Mouse (Mus musculus) cerebellum, adult 9-10 months (tissue): ENCODE measurements around the gene Lurap1.
A peak's percentile ranks its signal among the peaks of the same experiment; 100 is the strongest.

Experiments
- DNase-seq: peaks from one replicate; pipeline ENCODE4 v3.0.0; 2022

Lurap1 gene

DNA sequence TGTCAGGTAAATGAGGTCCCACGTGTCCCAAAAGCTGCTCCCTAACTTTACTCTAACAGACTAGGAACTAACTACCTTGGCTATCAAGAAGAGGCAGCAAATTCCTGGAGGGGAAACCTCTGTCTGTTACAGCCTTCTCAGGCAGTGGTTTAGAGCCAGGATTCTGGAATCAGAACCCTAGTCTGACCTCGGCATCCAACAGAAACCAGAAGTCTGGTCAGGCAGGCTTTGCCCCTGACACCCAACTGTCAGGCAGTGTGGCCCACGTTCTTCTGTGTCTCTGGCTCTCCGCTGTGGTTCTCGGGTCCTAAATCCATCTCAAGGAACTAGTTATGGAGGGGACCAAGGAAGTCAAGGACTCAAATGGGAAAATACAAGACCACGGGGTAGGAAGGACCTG, at the start of gene Lurap1:
Lurap1 (minus strand) TSS at position 101 of the 400 bp plus-strand sequence.
- DNase-seq, result no peak

DNA sequence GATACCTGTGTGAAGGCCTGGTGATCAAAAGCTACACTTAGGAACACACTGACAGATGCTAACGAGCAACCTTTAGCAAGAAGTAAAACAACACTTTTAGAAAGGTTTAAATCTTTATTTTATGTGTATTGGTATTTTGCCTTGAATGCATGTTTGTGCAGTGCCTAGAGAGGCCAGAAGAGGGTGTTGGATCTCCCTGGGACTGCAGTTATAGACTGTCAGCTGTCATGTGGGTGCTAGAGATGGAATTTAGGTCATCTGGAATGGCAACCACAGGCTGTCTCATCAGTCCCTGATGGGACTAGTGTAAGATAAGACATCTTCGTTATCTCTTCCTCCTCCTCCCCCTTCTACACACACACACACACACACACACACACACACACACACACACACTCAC, 47.3 kb upstream of the Lurap1 start:
- peak; percentile 65 for DNase-seq

DNA sequence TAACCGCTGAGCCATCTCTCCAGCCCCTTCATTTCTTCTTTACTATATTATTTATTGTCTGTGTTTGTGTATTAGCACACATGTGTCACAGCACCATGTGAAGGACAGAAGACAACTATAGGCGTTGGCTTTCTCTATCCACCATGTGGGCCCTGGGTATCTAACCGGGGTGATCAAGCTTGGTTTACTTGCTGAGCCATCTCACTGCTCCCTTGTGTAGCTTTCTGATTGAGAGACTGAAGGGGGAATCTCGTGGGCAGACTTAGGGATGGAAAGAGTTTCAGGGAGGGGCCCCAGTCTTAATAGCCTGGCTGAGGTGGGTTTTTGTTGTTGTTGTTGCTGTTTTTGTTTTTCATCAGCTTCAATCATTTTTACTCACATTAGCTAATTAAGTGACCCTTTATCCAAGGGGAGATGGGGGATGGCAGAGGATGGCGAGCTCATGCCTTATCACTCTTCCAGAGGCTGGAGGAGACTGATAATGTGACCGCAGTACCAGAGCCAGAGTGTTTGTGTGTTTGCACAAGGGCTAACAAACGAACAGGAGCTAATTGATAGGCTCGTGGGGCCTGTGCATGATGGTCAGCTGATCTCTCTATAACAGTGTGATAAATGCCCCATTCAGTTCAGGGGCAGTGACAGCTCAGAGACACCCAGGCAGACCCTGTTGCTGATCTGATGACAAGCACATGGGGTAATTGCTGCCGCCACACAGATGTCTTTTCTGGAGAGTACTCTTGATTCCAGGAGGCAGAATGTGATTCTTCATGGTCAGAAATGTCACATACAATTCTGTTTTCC, 42.6 kb upstream of the Lurap1 start:
- DNase-seq, result no peak

DNA sequence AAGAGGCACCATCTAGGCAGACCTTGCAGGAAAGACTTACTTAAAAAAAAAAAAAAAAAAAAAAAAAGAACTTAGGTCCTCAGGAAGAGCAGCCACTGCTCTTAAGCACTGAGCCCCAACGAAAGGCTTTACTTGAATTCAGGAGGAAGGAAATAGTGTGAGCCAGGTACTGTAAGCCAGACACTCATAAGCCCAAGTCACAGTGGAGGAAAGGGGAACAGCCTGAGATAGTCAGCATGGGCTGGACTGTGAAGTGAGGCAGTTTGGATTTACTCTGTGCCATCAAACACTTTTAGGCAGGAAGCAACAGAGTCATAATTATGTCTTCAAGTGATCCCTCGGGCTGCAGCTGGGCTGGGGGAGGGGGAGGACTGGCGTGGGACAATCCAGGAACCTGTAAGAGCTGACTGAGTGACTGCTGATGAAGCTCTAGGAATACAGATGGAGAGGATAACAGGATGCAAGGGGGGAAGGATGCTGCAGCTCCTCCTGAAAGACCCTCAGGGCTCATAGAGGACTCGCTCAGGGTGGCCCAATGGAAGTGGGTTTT, 41.2 kb upstream of the Lurap1 start:
- DNase-seq, result no peak

DNA sequence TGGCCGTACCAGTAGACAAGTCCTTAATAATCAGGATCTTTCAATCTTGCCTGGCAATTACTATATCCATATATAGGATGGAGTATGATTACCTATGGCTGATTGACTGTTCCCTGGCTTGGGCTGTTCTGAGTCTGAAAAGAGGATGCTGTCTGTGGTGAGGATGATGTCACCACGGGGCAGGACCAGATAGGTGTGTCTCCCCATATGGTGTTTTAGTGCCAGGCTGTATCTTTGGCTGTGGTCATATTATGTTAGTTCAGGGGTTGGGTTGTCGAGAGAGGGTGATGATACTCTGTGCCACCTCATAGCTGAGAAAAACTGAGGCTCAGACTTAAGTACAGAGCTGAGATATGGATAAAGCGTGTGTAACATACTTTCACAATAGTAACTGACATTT, 33.9 kb upstream of the Lurap1 start:
- no peak for DNase-seq

DNA sequence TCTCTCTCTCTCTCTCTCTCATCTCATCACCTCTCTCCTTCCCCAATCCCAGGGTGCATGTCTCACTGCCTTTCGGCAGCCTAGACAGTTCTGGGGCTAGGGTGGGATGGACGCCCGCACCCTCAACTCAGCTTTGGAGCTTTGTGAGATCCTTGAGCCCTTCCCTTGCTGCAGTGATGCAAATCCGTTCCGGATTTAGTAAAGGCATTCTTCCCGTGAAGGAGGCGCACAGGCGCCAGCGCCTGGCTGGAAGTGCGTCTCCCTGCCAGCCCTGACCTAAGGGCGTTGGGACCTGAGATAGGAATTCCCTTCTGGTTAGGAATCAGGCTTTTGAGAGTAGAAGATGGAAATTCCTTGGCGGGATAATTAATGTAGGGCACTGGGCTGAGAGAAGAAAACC, 31.6 kb upstream of the Lurap1 start:
- peak; percentile 76 for DNase-seq

DNA sequence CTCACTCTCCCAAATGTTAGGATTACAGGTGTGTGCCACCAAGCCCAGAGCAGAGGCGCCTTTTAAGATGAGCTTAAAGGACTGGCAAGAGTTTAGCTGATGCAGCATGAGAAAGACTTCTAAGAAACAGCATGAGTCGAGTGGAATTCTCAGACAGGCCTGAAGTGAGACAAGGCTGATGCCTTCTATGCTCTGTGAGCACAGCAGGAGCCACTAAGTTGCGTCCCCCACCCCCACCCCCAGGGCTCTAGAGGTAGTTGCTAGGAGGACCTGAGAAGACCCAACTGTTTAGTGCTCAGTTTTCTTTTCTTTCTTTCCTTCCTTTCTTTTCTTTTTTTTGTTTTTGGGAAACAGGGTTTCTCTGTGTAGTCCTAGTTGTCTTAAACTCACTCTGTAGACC, 30.9 kb upstream of the Lurap1 start:
- DNase-seq, result no peak

DNA sequence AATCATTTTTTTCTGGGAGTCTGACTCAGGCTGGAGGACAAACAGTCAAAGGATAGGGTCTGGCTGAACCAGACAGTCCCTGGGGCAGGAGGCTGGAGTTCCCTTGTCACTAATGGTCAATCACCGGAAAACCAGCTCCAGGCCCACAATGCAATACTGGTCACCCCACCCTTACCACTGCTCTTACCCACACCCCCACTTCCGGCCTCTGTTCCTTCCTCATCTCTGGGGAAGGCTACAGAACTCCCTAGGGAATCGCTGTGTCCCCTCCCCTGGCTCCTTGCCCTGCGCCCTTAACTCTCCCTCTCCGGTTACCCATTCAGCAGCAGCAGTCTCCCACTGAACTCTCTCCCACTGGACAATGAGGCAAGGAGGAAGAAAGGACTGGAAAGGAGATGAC, 26.0 kb upstream of the Lurap1 start:
- peak; percentile 86 for DNase-seq

DNA sequence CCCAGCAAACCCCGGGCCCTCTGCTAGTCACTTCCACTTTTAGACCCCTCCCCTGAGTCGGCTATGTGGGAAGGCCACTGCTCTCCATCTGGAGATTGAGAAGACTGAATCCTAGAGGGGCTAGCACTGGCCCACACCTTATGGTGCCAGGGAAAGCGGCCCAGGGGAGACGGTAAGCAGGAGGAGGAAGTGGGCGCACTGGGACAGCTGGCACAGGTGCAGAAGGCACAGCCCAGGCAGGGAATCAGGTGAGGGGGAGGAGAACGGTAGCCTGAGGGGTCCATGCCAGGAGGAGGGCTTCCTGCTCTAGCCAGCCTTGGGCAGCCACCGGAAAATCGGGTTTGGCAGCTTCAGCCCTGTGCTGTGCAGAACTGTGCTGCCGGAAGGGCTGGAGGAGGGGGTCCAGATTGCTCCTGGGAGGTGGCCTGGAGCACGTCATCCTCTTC, 25.4 kb upstream of the Lurap1 start:
- DNase-seq, result peak; percentile 98

DNA sequence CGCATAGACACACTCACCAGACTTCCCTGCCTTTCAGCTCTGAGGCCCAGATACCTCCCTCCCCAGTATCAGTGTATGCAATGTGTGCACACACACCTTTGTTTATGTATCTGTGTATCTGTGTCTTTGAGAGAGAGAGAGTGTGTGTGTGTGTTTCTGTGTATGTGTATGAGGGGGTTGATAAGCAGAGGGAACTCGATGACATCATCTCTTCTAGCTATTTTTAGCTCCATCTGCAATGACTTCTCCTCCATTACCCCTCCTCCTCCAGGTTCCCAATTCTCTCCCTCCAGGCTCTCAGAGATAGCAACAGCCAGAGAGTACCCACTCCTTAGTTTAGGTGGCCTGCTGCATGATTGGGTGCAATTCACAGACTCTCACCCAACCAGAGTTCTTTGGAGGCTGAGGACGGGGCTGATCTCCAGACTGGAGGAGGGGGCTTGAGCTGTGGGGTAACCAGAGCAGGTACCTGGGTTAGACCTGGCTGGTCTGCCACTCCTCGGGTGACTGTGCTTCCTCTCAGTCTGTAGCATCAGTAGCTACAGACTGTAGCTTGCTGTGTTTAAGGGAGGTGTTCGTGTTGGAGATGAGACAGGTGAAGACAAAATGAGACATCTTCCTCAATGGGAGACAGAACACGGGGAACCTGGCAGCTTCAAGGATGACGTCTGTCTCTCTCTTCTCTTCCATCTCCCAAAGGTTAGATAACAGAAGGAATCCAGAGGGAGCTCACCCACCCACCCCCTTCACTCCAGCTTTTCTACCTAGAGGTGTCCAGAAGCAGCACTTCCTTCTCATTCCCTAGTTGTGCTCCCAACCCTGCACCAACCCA, 24.8 kb upstream of the Lurap1 start:
- DNase-seq, result peak; percentile 94

DNA sequence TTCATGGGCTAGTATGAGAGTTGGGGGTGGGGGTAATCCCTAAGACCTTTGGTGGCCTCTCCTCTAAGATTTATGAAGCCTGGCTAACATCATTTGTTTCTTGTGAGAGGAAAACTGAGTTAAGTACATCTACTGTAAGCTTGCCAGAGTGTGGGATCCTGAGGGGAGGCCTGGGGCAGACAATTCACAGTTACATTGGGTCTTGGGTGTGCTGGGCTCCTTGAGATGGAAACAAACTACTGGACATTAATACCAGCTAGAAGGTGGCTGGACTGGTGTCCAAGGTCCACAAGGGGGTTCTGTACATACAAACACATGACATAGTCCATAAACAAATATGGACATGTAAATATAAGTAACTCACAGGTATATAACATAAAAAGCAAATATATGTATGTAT, 24.0 kb upstream of the Lurap1 start:
- no peak for DNase-seq

DNA sequence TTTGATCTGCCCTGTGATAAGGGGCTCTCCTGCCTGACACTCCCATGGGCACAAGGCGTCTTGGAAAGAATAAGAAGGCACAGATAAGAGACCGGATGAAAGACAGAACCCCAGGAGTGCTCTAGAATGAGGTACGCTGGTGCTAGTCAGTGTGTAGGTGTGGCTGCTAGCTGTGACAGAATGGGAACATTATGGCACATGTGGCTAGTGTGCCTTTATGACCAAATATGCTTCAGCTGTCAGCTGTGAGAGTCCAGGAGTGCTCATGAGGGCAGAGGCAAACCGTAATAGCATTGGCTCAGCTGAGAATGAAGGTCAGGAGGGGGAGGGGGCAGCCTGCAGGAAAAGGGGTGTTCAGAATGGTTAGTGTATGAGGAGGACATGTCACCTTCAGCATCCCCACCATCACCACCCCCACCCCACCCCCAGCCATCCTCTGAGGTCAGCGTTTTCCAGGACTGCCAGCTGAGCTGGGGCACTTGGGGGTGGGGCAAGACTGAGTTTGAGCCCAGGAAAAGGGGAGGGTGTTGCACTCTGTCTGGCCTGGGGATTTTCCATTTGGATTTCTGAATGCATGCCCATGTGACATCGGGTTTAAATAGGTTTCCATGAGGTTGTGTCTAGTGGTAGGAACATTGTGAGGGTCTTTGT, 23.5 kb upstream of the Lurap1 start:
- DNase-seq, result peak; percentile 92

DNA sequence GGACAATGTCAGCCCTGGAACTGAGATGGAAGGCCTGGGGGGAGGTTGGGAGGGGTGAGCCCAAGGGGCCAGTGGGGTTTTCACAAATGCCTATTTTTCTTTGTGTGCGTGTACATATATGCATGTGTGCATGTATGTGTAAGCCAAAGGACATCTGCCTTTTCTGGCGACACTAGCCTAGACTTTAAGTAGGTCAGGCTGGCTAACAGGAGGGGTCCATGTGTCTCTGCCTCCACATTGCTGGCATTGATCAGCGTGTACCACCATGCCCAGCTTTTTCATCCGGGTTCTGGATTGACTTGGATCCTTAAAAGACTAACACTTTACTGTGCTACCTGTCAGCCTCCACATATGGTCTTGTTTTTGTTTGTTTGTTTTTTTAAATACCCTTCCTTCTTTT, 22.6 kb upstream of the Lurap1 start:
- DNase-seq, result peak; percentile 67

DNA sequence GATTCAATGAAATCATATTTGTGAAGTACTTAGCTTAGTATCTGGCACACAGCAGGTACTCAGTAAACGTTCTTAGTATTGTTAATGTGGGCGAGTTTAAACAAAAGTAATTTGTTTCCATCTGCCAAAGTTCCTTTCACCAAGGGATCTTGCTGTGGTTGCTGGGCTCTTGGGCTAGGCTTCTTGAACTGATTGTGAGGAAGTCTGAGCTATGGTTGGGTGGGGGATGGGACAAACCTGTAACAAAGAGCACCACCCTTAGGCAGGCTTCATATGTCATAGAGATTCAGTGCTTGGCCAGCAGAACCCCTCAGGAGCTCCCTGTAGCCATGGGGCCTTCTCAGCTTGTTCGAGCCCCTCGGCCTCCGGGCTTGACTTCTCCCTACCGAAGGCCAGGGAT, 21.9 kb upstream of the Lurap1 start, which contains the start of the genes 1700042G07Rik and Gm49337:
1700042G07Rik (plus strand) TSS at position 301 of the 400 bp plus-strand sequence.
Gm49337 (plus strand) TSS at position 313 of the 400 bp plus-strand sequence.
- no peak for DNase-seq

DNA sequence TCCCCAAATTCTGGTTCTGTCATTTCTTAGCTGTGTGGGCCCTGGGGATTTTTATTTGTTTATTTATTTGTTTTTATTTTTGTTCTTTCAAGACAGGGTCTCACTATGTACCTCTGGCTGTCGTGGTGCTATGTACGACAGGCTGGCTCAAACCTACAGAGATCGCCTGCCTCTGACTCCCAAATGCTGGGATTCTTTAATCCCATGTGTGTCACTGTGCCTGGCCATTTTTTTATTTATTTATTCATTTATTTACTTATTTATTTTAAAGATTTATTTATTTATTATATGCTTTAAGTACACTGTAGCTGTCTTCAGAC, 18.2 kb upstream of the Lurap1 start:
- no peak for DNase-seq

DNA sequence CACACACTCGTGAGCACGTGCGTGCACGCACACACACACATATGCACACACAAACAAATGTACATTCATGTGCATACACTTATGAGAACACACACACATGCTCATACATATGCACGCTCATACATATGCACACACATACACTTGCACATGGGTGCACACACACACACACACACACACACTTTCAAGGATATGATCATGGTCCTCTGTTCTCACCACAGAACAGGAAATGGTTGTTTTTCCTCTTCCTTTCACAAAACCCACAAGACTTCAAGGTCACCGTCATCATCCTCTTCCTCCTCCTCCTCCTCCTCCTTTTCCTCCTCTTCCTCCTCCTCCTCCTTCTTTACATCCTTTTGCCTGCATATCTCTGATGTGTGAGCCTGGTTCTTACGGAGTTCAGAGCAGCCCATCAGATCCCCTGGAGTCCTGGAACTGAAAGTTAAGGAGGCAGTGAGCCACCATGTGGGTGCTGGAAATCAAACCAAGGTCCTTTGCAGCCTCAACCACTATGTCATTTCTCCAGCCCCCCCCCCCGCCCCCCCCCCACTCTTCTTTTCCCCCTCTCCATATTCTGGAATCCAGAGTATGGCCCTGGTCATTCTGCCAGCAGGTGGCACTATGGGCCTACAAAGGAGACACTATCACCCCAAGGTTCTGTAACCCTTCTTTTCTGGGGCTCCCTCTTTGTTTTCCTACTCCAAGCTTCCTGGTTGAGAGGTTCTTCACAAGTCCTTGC, 17.6 kb upstream of the Lurap1 start:
- peak; percentile 91 for DNase-seq

DNA sequence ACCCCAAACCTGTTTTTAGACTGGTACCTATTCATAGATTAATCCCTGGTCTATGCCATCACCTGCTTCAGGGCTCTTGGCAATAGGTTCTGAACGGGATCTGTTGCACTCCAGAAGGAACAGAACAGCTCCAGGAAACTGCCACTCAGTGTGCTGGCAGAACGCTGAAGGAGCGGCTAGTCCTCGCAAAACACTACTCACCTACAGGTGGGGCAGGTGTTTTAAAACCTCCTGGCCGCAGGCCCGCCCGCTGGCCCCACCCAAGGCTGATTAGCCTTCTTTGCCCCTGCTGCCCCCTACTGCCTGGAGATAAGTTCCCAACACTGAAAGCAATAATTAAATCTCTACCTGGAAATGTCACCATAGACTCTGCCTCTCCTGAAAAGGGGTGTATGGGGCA, 16.3 kb upstream of the Lurap1 start, which contains the start of gene Tspan1:
Tspan1 (minus strand) TSS at position 198 of the 400 bp plus-strand sequence.
- DNase-seq, result no peak

DNA sequence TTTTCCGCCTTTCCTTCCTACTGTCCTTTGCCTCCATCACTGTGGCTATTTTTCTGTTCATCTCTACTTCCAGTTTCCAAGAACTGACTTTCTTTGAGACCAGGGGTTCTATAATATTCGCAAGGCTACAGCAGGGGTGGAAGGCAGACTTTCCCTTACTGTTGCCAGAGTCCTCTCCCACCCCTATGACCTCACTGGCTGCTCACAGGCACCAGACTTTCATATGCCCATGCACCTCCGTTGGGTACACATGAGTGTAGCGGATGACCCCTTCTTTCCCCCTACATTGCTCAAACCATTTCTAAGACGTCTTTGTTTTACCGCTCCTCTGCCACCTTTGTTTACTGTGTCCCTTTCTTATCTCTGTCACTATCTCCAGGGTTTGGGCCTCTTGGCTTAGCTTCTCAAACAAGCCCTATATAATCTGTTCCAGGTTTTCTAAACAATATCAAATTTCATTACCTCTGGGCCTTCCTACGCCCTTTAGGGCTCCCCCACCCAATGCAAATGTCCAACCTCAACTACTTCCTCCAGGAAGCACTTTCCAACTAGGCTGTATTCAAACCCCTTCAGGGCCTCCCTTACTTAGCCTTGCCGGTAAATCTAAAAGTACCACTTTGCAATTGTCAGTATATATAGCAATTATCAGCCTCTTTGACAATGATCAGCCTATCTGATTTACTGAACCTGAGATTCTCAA, 14.7 kb upstream of the Lurap1 start:
- DNase-seq, result no peak

DNA sequence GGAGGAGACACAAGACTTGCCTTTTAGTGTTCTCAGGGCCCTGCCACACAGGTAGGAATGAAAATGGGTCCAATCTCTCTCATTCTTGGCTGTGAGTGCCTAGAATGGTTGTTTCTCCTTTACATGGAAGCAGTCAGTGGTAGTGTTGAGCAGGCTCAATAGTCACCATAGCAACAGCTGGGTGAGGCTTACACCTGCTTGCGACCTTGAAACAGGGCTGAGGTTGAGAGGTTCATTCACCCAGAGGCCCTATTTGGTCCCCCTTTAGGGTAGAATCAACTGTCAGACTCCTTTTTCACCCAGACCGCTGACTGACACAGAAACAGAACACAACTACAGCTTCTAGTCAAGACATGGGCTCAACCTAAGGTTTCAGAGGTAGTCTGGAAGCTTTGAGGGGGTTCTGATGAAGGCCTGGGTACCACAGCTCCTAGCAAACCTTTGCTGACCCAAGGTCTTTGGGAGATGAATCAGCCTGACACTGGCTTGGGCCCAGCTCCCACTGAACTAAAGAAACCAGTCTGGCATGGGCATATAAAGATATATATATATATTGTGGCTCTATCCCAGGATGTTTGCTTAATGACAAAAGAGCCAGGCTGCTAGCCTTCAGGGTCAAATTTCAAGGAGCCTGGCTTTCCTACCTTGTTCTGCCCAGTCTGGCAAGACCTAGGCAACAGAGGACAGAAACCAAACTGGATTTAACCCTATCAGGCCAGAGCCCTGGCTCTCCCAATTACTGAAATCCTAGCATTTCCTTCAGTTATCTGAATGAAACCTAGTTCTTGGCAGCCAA, 13.8 kb upstream of the Lurap1 start:
- DNase-seq, result no peak

DNA sequence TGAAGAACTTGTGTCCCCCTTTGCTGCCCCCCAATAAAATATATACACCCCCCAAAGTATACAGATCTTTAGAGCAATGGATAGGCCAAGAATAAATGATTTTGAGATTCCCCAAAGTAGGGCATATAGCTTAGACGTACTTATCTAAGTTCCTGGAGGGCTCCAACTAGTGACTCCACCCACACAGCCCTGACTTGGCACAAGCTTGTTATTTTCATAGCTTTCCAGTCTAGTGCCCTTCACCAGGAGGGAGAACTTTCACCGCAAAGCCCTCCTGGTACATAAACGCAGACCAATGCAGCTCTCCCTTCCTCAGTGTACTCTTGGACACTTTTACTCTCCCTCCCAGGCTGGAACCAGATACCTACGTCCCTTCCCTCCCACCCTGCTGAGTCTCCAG, 11.0 kb upstream of the Lurap1 start:
- DNase-seq, result no peak

DNA sequence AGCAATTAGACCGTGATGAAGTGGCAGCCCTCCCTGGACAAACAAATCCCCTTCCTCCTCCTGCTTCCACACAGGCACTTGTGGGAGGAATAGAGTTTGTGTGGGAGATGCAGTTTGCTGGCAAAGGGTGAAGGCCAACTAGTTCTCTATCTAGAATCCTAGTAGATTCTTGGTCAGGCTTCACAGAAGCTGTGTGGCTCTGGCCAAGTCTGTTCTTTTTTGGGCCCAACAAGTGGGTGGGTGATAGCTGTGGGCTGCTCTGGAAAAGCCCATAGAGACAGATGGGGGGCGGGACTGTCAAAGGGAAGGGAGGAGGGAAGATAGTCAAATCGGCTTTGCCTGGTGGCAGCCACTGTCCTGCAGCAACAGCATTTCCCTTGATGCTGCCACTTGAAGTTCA, 9.6 kb upstream of the Lurap1 start:
- no peak for DNase-seq
